Mouse (Mus musculus) gastrocnemius, adult 18-20 months (tissue): Measurements from ENCODE around the gene Stk40. TPM values are rescaled to one million over a fixed set of nuclear protein-coding genes. Genes with fewer than 3 reads are reported as not detected.
"Not testable (repeated sequence)": the region's sequence is repeated elsewhere in the genome, so short reads cannot be mapped to it uniquely, and the experiment has no call there.

ENCODE experiments used
- DNase-seq: peaks from one replicate; pipeline ENCODE4 v3.0.0; 2021; ENCODE audit warnings: low spot score
- long read RNA-seq, 2 experiments: library from polyadenylated mRNA; stranded (forward); transcript quantifications; one replicate each; pipeline ENCODE4 v2.0.0; 2021
- total RNA-seq, 2 experiments: library from RNA; stranded (reverse); gene quantifications; 2 replicates each; pipeline ENCODE4 v1.2.3; 2021

Gene Stk40
- 100 to 1,000 TPM; 113 to 127 TPM for total RNA-seq
- long read RNA-seq, experiment 1, transcript Stk40-201 (11 exons, 3,492 nt): major isoform, 145 of 189 reads
- long read RNA-seq, experiment 1, partial matches to known transcripts: 40 of 189 reads
- long read RNA-seq, experiment 1, other reads (novel, unspliced or antisense): 4 of 189 reads
- long read RNA-seq, experiment 2, transcript Stk40-201 (11 exons, 3,492 nt): major isoform, 157 of 193 reads
- long read RNA-seq, experiment 2, partial matches to known transcripts: 34 of 193 reads
- long read RNA-seq, experiment 2, other reads (novel, unspliced or antisense): 2 of 193 reads

- peak; percentile 97 for DNase-seq
Observed at GRCm38 (mm10) chr4:126103590-126104068, at the start of gene Stk40. Gene Stk40, plus strand, starts transcription at chr4:126103957.

GRCm38 (mm10) chr4:126057207-126058133, 46.3 kb upstream of the Stk40 start:
- no peak for DNase-seq

- peak; percentile 89 for DNase-seq
Observed at GRCm38 (mm10) chr4:126058134-126058996, 45.4 kb upstream of the Stk40 start, which contains the start of gene Oscp1. Gene Oscp1, plus strand, starts transcription at chr4:126058565.

GRCm38 (mm10) chr4:126058997-126059362, 44.8 kb upstream of the Stk40 start:
- DNase-seq: no peak

GRCm38 (mm10) chr4:126062856-126063255, 40.9 kb upstream of the Stk40 start:
- no peak for DNase-seq

GRCm38 (mm10) chr4:126065241-126065640, 38.5 kb upstream of the Stk40 start:
- no peak for DNase-seq

- peak; percentile 54 for DNase-seq
Observed at GRCm38 (mm10) chr4:126067401-126068077, 36.2 kb upstream of the Stk40 start.

- no peak for DNase-seq
Observed at GRCm38 (mm10) chr4:126068842-126069241, 34.9 kb upstream of the Stk40 start.

GRCm38 (mm10) chr4:126077833-126078232, 25.9 kb upstream of the Stk40 start:
- DNase-seq: no peak

- DNase-seq: no peak
Observed at GRCm38 (mm10) chr4:126079266-126079665, 24.5 kb upstream of the Stk40 start.

- DNase-seq: no peak
Observed at GRCm38 (mm10) chr4:126081601-126082000, 22.2 kb upstream of the Stk40 start.

GRCm38 (mm10) chr4:126083021-126083420, 20.7 kb upstream of the Stk40 start:
- DNase-seq: no peak

- DNase-seq: no peak
Observed at GRCm38 (mm10) chr4:126084382-126084781, 19.4 kb upstream of the Stk40 start.

- peak; percentile 86 for DNase-seq
Observed at GRCm38 (mm10) chr4:126085996-126086576, 17.7 kb upstream of the Stk40 start.

- no peak for DNase-seq
Observed at GRCm38 (mm10) chr4:126090101-126090847, 13.5 kb upstream of the Stk40 start.

- no peak for DNase-seq
Observed at GRCm38 (mm10) chr4:126090848-126091124, 13.0 kb upstream of the Stk40 start.

- DNase-seq: no peak
Observed at GRCm38 (mm10) chr4:126091873-126092272, 11.9 kb upstream of the Stk40 start.

GRCm38 (mm10) chr4:126095622-126096430, 7.9 kb upstream of the Stk40 start:
- not testable (repeated sequence) for DNase-seq
